Mouse (Mus musculus) neural tube, embryonic 13.5 days (tissue): Measurements from ENCODE around the gene Dlg1. TPM values are rescaled to one million over a fixed set of nuclear protein-coding genes. Genes with fewer than 3 reads are reported as not detected.

ENCODE experiments used
- ATAC-seq: fragments of 200-750 bp; cut with Nextera tagmentation; 2 replicates; pipeline ENCODE4 v1.8.0; 2017; ENCODE audit warnings: low read depth, mild to moderate bottlenecking, moderate TSS enrichment, moderate library complexity
- H3K27ac ChIP-seq: fragments of 300-500 bp; sonication (generic); replicated peaks from 2 replicates; pipeline ENCODE4 v1.5.1; 2015; ENCODE audit warnings: moderate library complexity, mild to moderate bottlenecking, inconsistent platforms
- H3K27me3 ChIP-seq: fragments of 300-500 bp; sonication (generic); 2 replicates; pipeline ENCODE4 v1.6.1; 2015; ENCODE audit warnings: mild to moderate bottlenecking, inconsistent platforms
- H3K36me3 ChIP-seq: fragments of 300-500 bp; sonication (generic); 2 replicates; pipeline ENCODE4 v1.6.1; 2015; ENCODE audit warnings: mild to moderate bottlenecking, inconsistent platforms
- H3K4me1 ChIP-seq: fragments of 300-500 bp; sonication (generic); replicated peaks from 2 replicates; pipeline ENCODE4 v1.6.1; 2015; ENCODE audit warnings: inconsistent platforms
- H3K4me2 ChIP-seq: fragments of 300-500 bp; sonication (generic); 2 replicates; pipeline ENCODE4 v1.6.1; 2015; ENCODE audit warnings: inconsistent platforms, mild to moderate bottlenecking, moderate library complexity
- H3K4me3 ChIP-seq: fragments of 300-500 bp; sonication (generic); 2 replicates; pipeline ENCODE4 v1.5.1; 2015; ENCODE audit warnings: mild to moderate bottlenecking, inconsistent platforms
- H3K9ac ChIP-seq: fragments of 300-500 bp; sonication (generic); 2 replicates; pipeline ENCODE4 v1.6.1; 2015; ENCODE audit warnings: moderate library complexity, mild to moderate bottlenecking, inconsistent platforms
- H3K9me3 ChIP-seq: fragments of 300-500 bp; sonication (generic); 2 replicates; pipeline ENCODE4 v1.6.1; 2016; ENCODE audit warnings: inconsistent platforms
- WGBS: fragments of 180-500 bp; shearing (Covaris S2); methylation state at CpG from one replicate; pipeline ENCODE4 v1.1.7; 2015; 5-methylcytosine and 5-hydroxymethylcytosine counted together
- polyA plus RNA-seq: library from polyadenylated mRNA; unstranded; fragments of >200 nt; fragmentation: Nextera tagmentation; extraction: Ambion mirVana; gene quantifications from 2 replicates; pipeline ENCODE4 v1.2.1, GENCODE M21; 2015

Dlg1 gene
- polyA plus RNA-seq, 1 experiment from 2014 or later, result 13.7 TPM

DNA sequence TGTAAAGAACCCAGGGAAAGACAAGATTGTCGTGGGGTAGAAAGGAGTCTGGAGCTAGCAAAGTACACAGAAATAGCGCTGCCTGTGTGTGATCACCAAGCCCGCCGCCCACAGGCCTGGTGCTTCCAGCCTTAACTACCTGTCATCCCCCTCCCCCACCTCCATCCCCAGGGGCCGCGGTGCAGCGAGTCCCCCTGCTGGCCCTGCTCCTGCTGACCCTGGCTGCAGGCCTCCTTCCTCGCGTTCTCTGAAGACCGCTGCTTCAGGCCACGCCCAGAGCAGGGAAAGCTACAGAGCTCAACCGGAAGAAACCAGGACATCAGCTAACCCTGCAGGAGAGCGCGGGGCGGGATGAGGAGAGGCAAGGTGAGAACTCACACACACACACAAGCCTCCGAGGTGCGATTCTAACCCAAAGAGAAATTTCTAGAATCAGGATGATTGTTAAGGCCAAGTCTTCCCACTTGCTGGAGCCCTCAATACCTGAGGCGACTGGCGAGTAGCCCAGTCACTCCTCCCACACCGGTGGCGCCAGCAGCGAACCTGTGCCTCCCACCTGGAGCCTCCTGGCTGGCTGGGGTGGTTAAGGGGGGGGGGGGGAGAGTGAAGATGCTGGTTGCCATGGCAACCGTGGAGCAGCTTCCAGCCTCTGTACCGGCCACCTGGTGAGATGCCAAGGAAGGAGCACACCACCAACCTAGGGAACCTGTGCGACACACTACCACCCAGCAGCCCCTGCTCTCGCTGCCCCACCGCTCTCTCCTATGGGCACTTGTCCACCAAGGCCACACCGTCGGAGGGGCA is 233.9 kb downstream of the Dlg1 start:
- no peaks in the 10 kb centered on the region for H3K36me3 ChIP-seq
- peak overlapping the region; percentile 31 for H3K4me3 ChIP-seq
- peaks cover 27% of the 10 kb centered on the region for H3K4me1 ChIP-seq
- ATAC-seq, result peak; percentile 62
- 13% methylated on average over 28 of the region's 29 CpGs for WGBS
- H3K4me2 ChIP-seq, result peak overlapping the region; percentile 55
- peak overlapping the region; percentile 60 for H3K9ac ChIP-seq
- no peaks in the 10 kb centered on the region for H3K9me3 ChIP-seq
- peak overlapping the region; percentile 61 for H3K27ac ChIP-seq
- no peaks in the 10 kb centered on the region for H3K27me3 ChIP-seq

DNA sequence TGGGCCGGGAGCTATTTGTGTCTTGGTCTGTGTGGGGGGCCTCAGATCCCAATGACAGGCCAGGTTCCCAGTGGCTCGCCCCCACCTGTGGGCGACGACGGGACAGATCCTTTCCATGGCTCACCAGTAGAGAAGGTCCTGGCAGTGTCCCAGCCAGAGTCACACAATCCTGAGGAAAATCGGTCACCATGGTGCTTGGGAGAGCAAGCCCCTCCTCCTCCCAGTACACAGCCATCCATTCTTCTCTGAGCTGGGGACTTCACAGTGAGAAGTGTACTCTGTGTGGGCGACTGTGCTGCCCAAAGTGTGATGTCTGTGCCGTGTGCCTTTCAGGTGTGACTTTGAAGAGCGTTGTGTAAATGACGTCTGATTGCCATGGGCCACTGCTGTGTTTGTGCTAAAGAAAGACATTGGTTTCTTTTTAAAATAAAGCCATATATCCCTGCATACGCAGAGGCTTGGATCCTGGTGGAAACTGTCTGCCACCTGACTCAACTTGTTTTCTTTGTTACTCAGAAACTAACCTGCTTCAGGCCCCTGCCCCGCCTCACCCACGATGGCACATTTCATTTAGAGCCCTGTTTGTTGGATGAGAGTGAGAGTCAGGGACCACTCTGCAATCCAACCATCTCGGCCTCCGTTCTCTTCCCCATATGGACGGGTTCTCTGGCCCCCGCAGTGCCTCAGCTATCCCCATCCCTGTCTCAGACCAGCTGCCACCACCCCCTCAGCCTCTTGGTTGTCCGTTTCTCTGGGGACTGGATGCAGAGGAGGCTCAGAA is 235.5 kb downstream of the Dlg1 start:
- no peaks in the 10 kb centered on the region for H3K36me3 ChIP-seq
- H3K9ac ChIP-seq, result no peak overlapping the region
- H3K4me3 ChIP-seq, result no peak overlapping the region
- peak overlapping the region; percentile 29; the same call in 1 of the 2 replicates for H3K27ac ChIP-seq
- ATAC-seq, result peak; percentile 82
- no peaks in the 10 kb centered on the region for H3K9me3 ChIP-seq
- 77% methylated on average over 18 of the region's 18 CpGs for WGBS
- H3K4me1 ChIP-seq, result peaks cover 27% of the 10 kb centered on the region
- H3K4me2 ChIP-seq, result no peak overlapping the region
- no peaks in the 10 kb centered on the region for H3K27me3 ChIP-seq

DNA sequence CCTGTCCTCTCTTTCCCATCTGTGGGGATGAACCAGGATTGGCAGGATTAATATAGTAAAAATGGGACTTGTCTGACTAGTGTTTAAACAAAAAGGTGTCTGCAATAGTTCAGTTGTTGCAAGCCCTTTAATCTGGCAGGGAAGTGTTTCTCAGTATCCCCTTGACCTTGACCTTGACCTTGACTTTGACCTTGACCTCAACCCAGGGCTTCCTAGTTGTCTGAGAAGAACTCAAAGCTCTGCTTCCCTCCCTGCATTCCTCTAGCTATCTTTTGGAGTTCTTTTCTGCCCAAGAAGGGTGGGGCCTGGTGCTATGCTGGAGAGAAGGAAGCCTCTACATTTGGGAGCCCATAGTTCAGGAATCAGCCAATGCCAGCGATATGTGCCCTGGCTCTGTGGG is 238.6 kb downstream of the Dlg1 start:
- Histone ChIP-seq H3K27me3 (no peaks in the 10 kb centered on the region), H3K4me1 (peaks cover 37% of the 10 kb centered on the region)

DNA sequence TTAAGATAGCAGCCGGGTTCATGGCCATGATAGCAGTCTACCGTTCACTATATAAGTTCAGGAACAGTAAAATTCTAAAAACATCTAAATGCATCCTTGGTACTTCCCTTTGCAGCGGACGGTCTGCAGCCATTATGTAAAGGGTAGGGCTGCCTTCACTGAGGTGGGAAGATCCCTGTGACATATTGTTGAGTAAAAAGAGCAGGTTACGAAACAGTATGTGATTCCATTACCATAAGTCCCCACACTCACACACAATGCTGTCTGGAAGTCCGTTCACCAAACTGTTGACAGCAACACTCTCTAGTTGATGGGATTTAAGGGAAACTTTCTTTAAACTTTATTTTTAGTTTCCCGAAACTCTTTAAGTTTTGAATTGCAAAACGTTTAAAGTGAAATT is 240.0 kb downstream of the Dlg1 start:
- no peaks in the 10 kb centered on the region for H3K27me3 ChIP-seq
- no peak overlapping the region for H3K4me3 ChIP-seq
- no peaks in the 10 kb centered on the region for H3K9me3 ChIP-seq
- no peak overlapping the region for H3K27ac ChIP-seq
- no peak for ATAC-seq
- no peak overlapping the region for H3K9ac ChIP-seq
- no peak overlapping the region for H3K4me2 ChIP-seq
- H3K36me3 ChIP-seq, result no peaks in the 10 kb centered on the region
- 88% methylated on average over 8 of the region's 8 CpGs for WGBS
- H3K4me1 ChIP-seq, result peaks cover 25% of the 10 kb centered on the region

More for the DNA sequence above, 238.6 kb downstream of the Dlg1 start:
- WGBS, result 93% methylated on average over 1 of the region's 1 CpGs
- no peaks in the 10 kb centered on the region for H3K9me3 ChIP-seq
- H3K4me2 ChIP-seq, result no peak overlapping the region
- ATAC-seq, result no peak
- H3K4me3 ChIP-seq, result no peak overlapping the region
- no peak overlapping the region for H3K9ac ChIP-seq
- H3K27ac ChIP-seq, result no peak overlapping the region
- no peaks in the 10 kb centered on the region for H3K36me3 ChIP-seq

DNA sequence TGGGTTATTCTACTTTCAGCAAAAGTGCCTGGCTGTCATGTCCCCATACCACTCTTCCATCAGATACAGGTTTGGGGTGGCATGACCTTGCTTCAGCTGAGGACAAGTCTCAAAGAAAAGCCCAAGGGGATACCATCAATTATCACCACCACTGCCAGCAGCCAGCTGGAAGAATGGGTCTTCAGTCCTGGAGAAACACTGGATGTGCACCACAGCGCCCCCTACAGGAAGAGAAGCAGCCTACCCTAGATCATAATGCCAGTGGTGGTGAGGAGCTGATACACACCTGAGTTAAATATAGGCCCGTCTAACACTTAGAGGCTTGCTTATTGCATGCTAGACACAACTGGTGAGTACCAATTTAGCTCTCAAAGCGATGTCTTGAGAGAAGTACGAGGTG is 242.1 kb downstream of the Dlg1 start:
- ATAC-seq, result no peak

DNA sequence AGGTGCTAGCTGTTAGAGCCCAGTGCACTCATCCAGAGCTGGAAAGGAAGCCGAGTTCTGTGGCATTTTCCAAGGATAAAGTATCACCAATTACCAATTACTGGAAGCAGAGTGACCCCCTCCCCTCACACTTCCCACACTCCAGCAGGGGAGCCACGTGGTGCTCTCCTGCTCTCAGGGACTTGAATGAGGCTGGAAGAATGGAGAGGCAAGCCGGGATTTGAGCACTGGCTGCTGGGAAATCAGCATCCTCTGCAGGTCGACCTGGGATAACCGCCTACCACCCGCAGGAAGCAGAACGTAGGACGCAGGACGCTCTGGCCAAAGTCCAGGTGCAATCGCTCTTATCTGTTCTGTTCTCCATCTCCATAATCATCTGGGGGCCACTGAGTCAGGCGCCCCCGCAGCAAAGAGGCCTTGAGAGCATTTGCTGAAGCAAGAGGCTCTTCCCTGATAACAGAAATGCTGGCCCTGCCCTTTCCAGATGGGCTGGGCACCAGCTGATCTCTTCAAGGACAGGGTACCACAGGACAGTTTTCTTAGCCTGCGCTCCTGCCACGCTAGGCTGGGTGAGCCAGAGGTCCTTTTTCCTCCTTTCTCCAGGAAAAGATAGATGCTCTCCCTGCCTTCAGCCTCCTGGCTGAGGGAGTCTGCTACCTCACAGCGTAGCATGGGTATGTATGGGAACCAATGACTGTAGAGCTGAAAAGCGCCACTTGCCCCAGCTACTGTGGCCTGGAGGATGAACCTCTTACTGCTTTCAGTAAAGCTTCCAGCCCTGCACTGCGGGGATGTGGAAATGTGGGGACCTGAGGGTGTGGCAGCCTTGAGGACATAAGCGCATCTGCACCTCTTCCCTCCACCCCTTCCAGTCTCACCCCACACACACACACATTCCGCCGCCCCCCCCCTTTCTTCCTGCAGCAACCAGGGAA is 242.9 kb downstream of the Dlg1 start:
- ATAC-seq, result peak; percentile 68; the same call in 1 of the 2 replicates
- peak overlapping the region; percentile 45 for H3K4me2 ChIP-seq
- H3K9me3 ChIP-seq, result no peaks in the 10 kb centered on the region
- WGBS, result 40% methylated on average over 20 of the region's 20 CpGs
- peaks cover 14% of the 10 kb centered on the region for H3K4me1 ChIP-seq
- 0 out of 2 replicates have a peak overlapping the region, but pooled peaks have one; percentile 1 for H3K27ac ChIP-seq
- H3K27me3 ChIP-seq, result no peaks in the 10 kb centered on the region
- H3K9ac ChIP-seq, result peak overlapping the region; percentile 31; the same call in 1 of the 2 replicates
- no peak overlapping the region for H3K4me3 ChIP-seq
- no peaks in the 10 kb centered on the region for H3K36me3 ChIP-seq

More for the DNA sequence above, 242.1 kb downstream of the Dlg1 start:
- H3K9ac ChIP-seq, result no peak overlapping the region
- no peak overlapping the region for H3K27ac ChIP-seq
- no peak overlapping the region for H3K4me2 ChIP-seq
- no peaks in the 10 kb centered on the region for H3K36me3 ChIP-seq
- H3K4me3 ChIP-seq, result no peak overlapping the region
- H3K27me3 ChIP-seq, result no peaks in the 10 kb centered on the region
- peaks cover 14% of the 10 kb centered on the region for H3K4me1 ChIP-seq
- H3K9me3 ChIP-seq, result no peaks in the 10 kb centered on the region
- WGBS, result 80% methylated on average over 4 of the region's 4 CpGs

DNA sequence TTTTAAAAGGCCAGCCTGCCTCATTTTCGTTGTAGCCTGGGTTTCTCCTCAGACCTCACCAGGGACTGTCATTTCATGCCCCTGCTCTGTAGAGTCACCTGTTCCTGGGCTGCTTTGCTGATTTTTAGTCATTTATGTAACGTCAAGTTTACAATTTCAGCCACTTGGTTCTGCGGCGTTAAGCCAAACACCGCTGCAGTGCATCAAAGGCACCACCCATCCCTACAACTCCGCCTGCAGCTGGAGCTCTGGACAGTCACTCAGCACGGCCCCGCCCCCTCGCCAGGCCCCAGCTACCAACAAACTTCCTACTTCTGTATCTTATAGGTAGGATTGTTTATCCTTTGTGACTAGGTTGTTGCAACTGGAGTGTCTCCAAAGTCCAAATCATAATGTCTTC is 243.7 kb downstream of the Dlg1 start:
- Histone ChIP-seq H3K4me1 (peaks cover 14% of the 10 kb centered on the region), H3K4me2 (peak overlapping the region; percentile 45), H3K9ac (0 out of 2 replicates have a peak overlapping the region, but pooled peaks have one; percentile 31), H3K36me3 (no peaks in the 10 kb centered on the region), H3K9me3 (no peaks in the 10 kb centered on the region), H3K27me3 (no peaks in the 10 kb centered on the region), H3K27ac (no peak overlapping the region), H3K4me3 (peak overlapping the region; percentile 6; the same call in 1 of the 2 replicates)
- ATAC-seq, result no peak
- 12% methylated on average over 9 of the region's 9 CpGs for WGBS

DNA sequence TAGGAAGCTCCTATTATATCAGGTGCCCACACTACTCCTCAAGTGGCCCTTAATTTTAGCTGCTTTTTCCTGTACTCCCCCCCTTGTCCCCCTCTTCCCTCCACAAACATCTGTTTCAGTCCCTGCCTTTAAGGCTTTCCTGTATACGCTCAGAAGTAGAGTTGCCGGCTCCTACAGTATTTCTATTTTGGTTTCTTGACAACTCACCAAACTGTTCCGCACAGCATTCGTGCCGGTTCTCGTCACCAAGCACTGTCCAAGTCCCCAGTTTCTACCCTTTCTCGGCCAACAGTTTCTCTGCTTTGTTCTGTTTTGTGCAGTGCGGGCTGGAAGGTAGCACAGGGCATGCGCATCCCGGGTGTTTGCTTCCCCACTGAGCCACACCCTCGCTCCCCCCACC is 245.7 kb downstream of the Dlg1 start:
- H3K9ac ChIP-seq, result no peak overlapping the region
- no peaks in the 10 kb centered on the region for H3K9me3 ChIP-seq
- no peak for ATAC-seq
- 63% methylated on average over 11 of the region's 11 CpGs for WGBS
- 0 out of 2 replicates have a peak overlapping the region, but pooled peaks have one; percentile 7 for H3K4me2 ChIP-seq
- no peaks in the 10 kb centered on the region for H3K36me3 ChIP-seq
- no peak overlapping the region for H3K4me3 ChIP-seq
- H3K27me3 ChIP-seq, result no peaks in the 10 kb centered on the region
- peaks cover 14% of the 10 kb centered on the region for H3K4me1 ChIP-seq
- no peak overlapping the region for H3K27ac ChIP-seq

DNA sequence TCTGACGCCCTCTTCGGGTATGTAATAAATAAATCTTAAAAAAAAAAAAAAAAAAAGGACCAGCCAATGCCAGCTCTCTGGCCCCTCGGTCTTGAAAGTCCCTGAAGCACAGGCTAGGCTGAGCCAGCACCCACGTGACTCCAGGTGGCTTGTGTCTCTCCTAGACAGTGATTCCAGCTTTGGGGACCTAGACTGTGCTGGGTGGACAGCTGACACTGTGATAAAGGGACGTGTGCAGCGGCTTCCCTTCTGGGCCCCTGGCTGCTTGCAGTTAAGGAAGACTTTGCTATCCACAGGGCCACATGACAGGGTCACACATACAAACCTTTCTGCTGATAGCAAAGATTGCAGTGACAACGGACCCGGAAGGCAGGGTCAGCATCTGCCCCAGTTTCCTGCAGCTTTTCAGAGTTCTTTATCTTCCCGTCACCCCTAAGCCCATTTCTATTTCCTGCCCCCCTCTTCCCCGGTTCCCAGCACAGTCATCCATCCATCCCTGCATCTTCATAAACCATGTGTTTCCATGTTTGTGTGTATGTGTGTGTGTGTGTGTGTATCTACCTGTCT is 247.1 kb downstream of the Dlg1 start:
- no peaks in the 10 kb centered on the region for H3K27me3 ChIP-seq
- peaks cover 14% of the 10 kb centered on the region for H3K4me1 ChIP-seq
- H3K27ac ChIP-seq, result no peak overlapping the region
- no peaks in the 10 kb centered on the region for H3K36me3 ChIP-seq
- H3K9ac ChIP-seq, result no peak overlapping the region
- no peak for ATAC-seq
- no peak overlapping the region for H3K4me3 ChIP-seq
- 71% methylated on average over 10 of the region's 10 CpGs for WGBS
- H3K9me3 ChIP-seq, result no peaks in the 10 kb centered on the region
- H3K4me2 ChIP-seq, result no peak overlapping the region

DNA sequence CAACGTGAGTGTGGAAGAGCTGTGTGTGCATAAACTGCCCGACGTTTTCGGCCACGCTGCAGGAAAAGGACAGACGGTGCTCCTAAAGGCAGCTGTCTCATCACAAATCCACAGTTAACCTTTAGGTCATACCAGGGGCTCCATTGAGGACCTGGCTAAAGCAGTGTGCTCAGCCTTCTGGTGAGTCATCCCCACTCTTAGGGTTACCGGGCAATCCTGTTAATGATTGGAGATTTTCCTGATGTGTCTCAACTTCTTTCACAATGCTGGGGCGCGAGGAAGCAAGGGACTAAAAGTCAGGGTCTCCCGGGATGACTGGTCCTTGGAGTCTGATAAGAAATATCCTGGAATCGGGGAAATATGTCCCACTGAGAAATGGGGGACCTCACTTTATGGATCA is 254.5 kb downstream of the Dlg1 start:
- no peak overlapping the region; the same call in 1 of the 2 replicates for H3K9ac ChIP-seq
- H3K4me2 ChIP-seq, result no peak overlapping the region; the same call in 1 of the 2 replicates
- H3K9me3 ChIP-seq, result no peaks in the 10 kb centered on the region
- H3K36me3 ChIP-seq, result no peaks in the 10 kb centered on the region
- 81% methylated on average over 11 of the region's 11 CpGs for WGBS
- ATAC-seq, result no peak
- H3K4me3 ChIP-seq, result no peak overlapping the region
- peaks cover 5% of the 10 kb centered on the region; the same call in 1 of the 2 replicates for H3K27me3 ChIP-seq
- H3K27ac ChIP-seq, result no peak overlapping the region
- H3K4me1 ChIP-seq, result peaks cover 5% of the 10 kb centered on the region

DNA sequence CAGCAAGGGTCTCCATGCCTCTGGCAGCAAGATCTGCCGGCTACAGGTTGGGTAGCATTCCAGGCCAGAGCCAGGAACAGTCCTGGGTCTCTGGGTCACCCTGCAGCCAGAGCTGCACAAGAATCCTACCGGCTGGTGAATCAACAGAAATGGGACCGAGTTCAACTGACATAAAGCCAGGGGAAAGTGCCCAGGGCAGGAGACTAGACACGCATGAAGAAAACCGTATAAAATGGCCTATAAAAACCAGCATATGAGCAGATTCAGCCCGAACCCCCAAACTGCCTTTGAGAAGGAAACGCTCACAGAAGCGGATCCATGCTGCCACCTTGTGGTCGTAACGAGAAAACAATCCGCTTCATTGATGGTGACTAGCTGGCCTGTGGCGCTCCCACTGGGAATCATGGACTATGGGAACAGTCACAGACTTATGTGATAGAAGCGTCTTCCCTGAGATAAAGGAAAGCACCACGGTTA is 255.0 kb downstream of the Dlg1 start:
- H3K9me3 ChIP-seq, result no peaks in the 10 kb centered on the region
- 5% methylated on average over 14 of the region's 14 CpGs for WGBS
- H3K4me3 ChIP-seq, result no peak overlapping the region
- peaks cover 5% of the 10 kb centered on the region for H3K4me1 ChIP-seq
- H3K9ac ChIP-seq, result peak overlapping the region; percentile 59
- no peaks in the 10 kb centered on the region for H3K36me3 ChIP-seq
- H3K27me3 ChIP-seq, result peaks cover 5% of the 10 kb centered on the region; the same call in 1 of the 2 replicates
- H3K4me2 ChIP-seq, result peak overlapping the region; percentile 42
- peak; percentile 53 for ATAC-seq
- H3K27ac ChIP-seq, result no peak overlapping the region
